Mouse (Mus musculus): ENCODE data around the gene Lrrc75b. TPM values are rescaled to one million over a fixed set of nuclear protein-coding genes. Genes with fewer than 3 reads are reported as not detected.

Gene Lrrc75b
- polyA plus RNA-seq, 1 experiment from 2014 or later, result 2.2 TPM

GRCm38 (mm10) chr10:75517758-75518143 is 42.4 kb downstream of the Lrrc75b start, which contains the start of gene Gucd1:
Gene Gucd1 (minus strand): TSS chr10:75517972.
- peak within 1 kb of the TSS; percentile 73 for H3K4me2 ChIP-seq (replicated peaks; ENCODE audit: low read depth, low read length)
- H3K27ac ChIP-seq (ENCODE audit: low read length), result peak within 1 kb of the TSS; percentile 94
- no peaks in the 10 kb centered on the region for H3K9me3 ChIP-seq (ENCODE audit: control insufficient read depth, low read depth, low read length)
- H3K27me3 ChIP-seq (ENCODE audit: control insufficient read depth, insufficient read depth, low read length), result no peaks in the 10 kb centered on the region
- WGBS, result under 1% methylated on average over 20 of the region's 20 CpGs
- H3K9ac ChIP-seq (replicated peaks; ENCODE audit: low read depth, low read length), result peak within 1 kb of the TSS; percentile 91
- ATAC-seq (ENCODE audit: insufficient number of reproducible peaks, insufficient read depth, low FRiP score, low read depth), result peak; percentile 88
- H3K4me3 ChIP-seq (ENCODE audit: low read depth, low read length), result peak within 1 kb of the TSS; percentile 62
- peaks cover 26% of the 10 kb centered on the region for H3K36me3 ChIP-seq (ENCODE audit: control insufficient read depth, insufficient read depth, low read length)
- H3K4me1 ChIP-seq (ENCODE audit: control insufficient read depth, insufficient read depth, low read length), result peaks cover 18% of the 10 kb centered on the region

DNA sequence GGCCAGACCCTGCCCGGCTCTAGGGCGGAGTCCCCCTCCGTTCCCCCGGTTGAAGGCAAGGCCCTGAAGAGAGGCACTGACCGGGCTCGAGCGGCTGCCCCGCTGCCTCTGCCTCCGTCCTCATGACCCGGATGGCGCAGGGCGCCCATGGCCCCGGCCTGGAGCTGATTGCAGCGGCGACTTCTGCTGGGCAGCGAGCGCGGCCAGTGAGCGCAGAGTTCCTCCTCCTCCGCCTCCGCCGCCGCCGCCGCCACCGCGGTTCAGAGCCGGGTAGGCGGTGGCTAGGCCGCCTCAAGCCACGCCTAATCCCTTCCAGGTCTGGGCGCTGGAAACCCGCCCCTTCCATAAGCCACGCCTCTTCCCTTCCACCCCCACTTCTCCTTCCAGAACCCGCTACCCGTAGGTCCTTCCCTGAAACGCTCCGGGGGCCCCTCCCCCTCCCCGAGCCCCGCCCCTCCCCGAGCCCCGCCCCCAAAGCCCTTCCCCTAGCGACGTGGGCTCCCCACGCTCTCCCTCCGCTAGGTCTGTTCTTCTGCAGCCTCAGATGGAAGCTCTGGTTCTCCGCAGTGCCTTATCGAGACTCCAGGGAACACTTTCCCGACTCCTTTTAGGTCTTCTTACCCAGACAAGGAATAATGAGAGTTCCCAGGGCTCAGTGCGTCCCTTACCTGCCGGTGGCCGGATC is 42.9 kb downstream of the Lrrc75b start, which contains the start of gene Snrpd3:
TSS of gene Snrpd3 (plus strand) at position 479 of the 685 bp plus-strand sequence.
- H3K9ac ChIP-seq (replicated peaks; ENCODE audit: low read depth, low read length), result peak within 1 kb of the TSS; percentile 91
- no peaks in the 10 kb centered on the region for H3K9me3 ChIP-seq (ENCODE audit: control insufficient read depth, low read depth, low read length)
- peak within 1 kb of the TSS; percentile 62 for H3K4me3 ChIP-seq (ENCODE audit: low read depth, low read length)
- ATAC-seq (ENCODE audit: insufficient number of reproducible peaks, insufficient read depth, low FRiP score, low read depth), result peak; percentile 93
- H3K27ac ChIP-seq (ENCODE audit: low read length), result peak within 1 kb of the TSS; percentile 94
- peaks cover 23% of the 10 kb centered on the region for H3K36me3 ChIP-seq (ENCODE audit: control insufficient read depth, insufficient read depth, low read length)
- H3K4me2 ChIP-seq (replicated peaks; ENCODE audit: low read depth, low read length), result peak within 1 kb of the TSS; percentile 73
- 1% methylated on average over 32 of the region's 52 CpGs for WGBS
- peaks cover 18% of the 10 kb centered on the region for H3K4me1 ChIP-seq (ENCODE audit: control insufficient read depth, insufficient read depth, low read length)
- no peaks in the 10 kb centered on the region for H3K27me3 ChIP-seq (ENCODE audit: control insufficient read depth, insufficient read depth, low read length)

DNA sequence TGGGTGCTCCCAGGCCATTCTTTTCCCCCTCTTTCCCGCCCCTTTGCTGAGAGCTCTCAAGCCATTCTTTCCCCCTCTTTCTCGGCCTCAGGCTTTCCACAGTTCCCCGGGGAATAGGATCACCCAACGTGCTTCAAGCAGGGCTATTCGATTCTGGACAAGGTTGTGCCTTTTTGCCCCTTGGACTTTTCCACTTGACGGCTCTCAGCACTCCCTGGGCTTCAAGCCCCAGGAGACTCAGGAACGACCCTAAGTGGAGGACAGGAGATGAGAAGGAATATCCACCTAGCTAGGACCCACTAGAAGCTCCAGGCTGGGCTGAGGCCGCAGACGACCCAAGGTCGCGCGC is 43.4 kb downstream of the Lrrc75b start:
- Histone ChIP-seq H3K36me3 (ENCODE audit: control insufficient read depth, insufficient read depth, low read length) (peaks cover 26% of the 10 kb centered on the region), H3K27ac (ENCODE audit: low read length) (peak overlapping the region; percentile 94; the same call in 1 of the 2 replicates), H3K4me1 (ENCODE audit: control insufficient read depth, insufficient read depth, low read length) (peaks cover 18% of the 10 kb centered on the region), H3K9me3 (ENCODE audit: control insufficient read depth, low read depth, low read length) (no peaks in the 10 kb centered on the region), H3K4me3 (ENCODE audit: low read depth, low read length) (peak overlapping the region; percentile 62), H3K9ac (replicated peaks; ENCODE audit: low read depth, low read length) (peak overlapping the region; percentile 91), H3K4me2 (replicated peaks; ENCODE audit: low read depth, low read length) (peak overlapping the region; percentile 67), H3K27me3 (ENCODE audit: control insufficient read depth, insufficient read depth, low read length) (no peaks in the 10 kb centered on the region)
- ATAC-seq (ENCODE audit: insufficient number of reproducible peaks, insufficient read depth, low FRiP score, low read depth), result no peak; the same call in 1 of the 2 replicates
- WGBS, result under 1% methylated on average over 12 of the region's 12 CpGs

GRCm38 (mm10) chr10:75516038-75516723 is 43.9 kb downstream of the Lrrc75b start:
- WGBS, result 23% methylated on average over 8 of the region's 8 CpGs
- peaks cover 18% of the 10 kb centered on the region for H3K4me1 ChIP-seq (ENCODE audit: control insufficient read depth, insufficient read depth, low read length)

DNA sequence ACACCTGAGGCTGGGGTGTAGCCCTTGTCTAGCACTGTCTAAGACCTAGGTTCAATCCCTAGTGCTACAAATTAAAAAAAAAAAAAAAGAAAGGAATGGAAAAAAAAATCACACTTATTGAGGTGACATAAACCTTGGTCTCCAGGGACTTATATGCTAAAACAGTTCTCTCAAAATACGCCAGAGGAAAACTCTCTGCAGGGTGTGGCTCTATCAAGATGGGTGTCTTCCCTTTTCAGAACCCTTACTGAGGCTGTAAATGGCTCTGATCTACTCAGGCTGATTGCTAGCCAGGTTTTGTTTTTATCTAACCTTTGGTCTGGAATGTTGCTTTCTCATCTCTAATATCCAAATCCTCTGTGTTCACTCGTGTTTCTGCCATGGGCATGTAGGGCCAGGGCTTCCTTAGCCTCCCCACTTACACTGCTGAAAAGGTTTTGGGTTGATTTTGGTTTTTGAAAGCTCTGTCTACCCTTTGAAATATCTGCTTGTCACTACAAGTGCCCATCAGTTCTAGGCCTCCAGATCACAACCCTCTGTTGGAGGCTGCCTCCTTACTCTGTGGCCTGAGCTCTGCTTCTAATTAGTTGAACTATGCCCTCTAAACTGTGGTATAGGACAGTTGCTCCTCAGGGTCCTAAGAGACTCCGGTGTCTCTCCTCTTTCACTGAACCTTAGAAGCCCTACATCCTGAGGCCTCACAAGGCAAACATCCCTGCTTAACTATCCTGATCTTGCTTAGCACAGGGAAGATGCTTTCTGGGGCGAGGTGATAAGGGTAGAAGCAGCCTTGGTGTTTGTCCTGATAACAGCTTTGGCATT is 44.7 kb downstream of the Lrrc75b start:
- H3K9me3 ChIP-seq (ENCODE audit: control insufficient read depth, low read depth, low read length), result no peaks in the 10 kb centered on the region
- no peak overlapping the region for H3K4me3 ChIP-seq (ENCODE audit: low read depth, low read length)
- no peak overlapping the region for H3K9ac ChIP-seq (replicated peaks; ENCODE audit: low read depth, low read length)
- H3K4me1 ChIP-seq (ENCODE audit: control insufficient read depth, insufficient read depth, low read length), result peaks cover 18% of the 10 kb centered on the region
- H3K27me3 ChIP-seq (ENCODE audit: control insufficient read depth, insufficient read depth, low read length), result no peaks in the 10 kb centered on the region
- no peak for ATAC-seq (ENCODE audit: insufficient number of reproducible peaks, insufficient read depth, low FRiP score, low read depth)
- peaks cover 17% of the 10 kb centered on the region for H3K36me3 ChIP-seq (ENCODE audit: control insufficient read depth, insufficient read depth, low read length)
- no peak overlapping the region for H3K27ac ChIP-seq (ENCODE audit: low read length)
- WGBS, result 77% methylated on average over 4 of the region's 4 CpGs
- H3K4me2 ChIP-seq (replicated peaks; ENCODE audit: low read depth, low read length), result peak overlapping the region; percentile 67; the same call in 1 of the 2 replicates

More at GRCm38 (mm10) chr10:75516038-75516723, 43.9 kb downstream of the Lrrc75b start:
- Histone ChIP-seq H3K36me3 (ENCODE audit: control insufficient read depth, insufficient read depth, low read length) (peaks cover 24% of the 10 kb centered on the region), H3K4me3 (ENCODE audit: low read depth, low read length) (peak overlapping the region; percentile 62), H3K4me2 (replicated peaks; ENCODE audit: low read depth, low read length) (peak overlapping the region; percentile 67), H3K27ac (ENCODE audit: low read length) (peak overlapping the region; percentile 94; the same call in 1 of the 2 replicates), H3K9me3 (ENCODE audit: control insufficient read depth, low read depth, low read length) (no peaks in the 10 kb centered on the region), H3K9ac (replicated peaks; ENCODE audit: low read depth, low read length) (peak overlapping the region; percentile 91), H3K27me3 (ENCODE audit: control insufficient read depth, insufficient read depth, low read length) (no peaks in the 10 kb centered on the region)
- ATAC-seq (ENCODE audit: insufficient number of reproducible peaks, insufficient read depth, low FRiP score, low read depth), result no peak

- H3K9me3 ChIP-seq (ENCODE audit: control insufficient read depth, low read depth, low read length), result no peaks in the 10 kb centered on the region
- no peak overlapping the region for H3K4me3 ChIP-seq (ENCODE audit: low read depth, low read length)
- H3K27ac ChIP-seq (ENCODE audit: low read length), result no peak overlapping the region
- no peak overlapping the region for H3K9ac ChIP-seq (replicated peaks; ENCODE audit: low read depth, low read length)
- no peak for ATAC-seq (ENCODE audit: insufficient number of reproducible peaks, insufficient read depth, low FRiP score, low read depth)
- no peaks in the 10 kb centered on the region for H3K27me3 ChIP-seq (ENCODE audit: control insufficient read depth, insufficient read depth, low read length)
- peaks cover 16% of the 10 kb centered on the region for H3K36me3 ChIP-seq (ENCODE audit: control insufficient read depth, insufficient read depth, low read length)
- peaks cover 18% of the 10 kb centered on the region for H3K4me1 ChIP-seq (ENCODE audit: control insufficient read depth, insufficient read depth, low read length)
- WGBS, result 79% methylated on average over 7 of the region's 7 CpGs
- no peak overlapping the region for H3K4me2 ChIP-seq (replicated peaks; ENCODE audit: low read depth, low read length)
Observed at GRCm38 (mm10) chr10:75514361-75514760, 45.8 kb downstream of the Lrrc75b start.

DNA sequence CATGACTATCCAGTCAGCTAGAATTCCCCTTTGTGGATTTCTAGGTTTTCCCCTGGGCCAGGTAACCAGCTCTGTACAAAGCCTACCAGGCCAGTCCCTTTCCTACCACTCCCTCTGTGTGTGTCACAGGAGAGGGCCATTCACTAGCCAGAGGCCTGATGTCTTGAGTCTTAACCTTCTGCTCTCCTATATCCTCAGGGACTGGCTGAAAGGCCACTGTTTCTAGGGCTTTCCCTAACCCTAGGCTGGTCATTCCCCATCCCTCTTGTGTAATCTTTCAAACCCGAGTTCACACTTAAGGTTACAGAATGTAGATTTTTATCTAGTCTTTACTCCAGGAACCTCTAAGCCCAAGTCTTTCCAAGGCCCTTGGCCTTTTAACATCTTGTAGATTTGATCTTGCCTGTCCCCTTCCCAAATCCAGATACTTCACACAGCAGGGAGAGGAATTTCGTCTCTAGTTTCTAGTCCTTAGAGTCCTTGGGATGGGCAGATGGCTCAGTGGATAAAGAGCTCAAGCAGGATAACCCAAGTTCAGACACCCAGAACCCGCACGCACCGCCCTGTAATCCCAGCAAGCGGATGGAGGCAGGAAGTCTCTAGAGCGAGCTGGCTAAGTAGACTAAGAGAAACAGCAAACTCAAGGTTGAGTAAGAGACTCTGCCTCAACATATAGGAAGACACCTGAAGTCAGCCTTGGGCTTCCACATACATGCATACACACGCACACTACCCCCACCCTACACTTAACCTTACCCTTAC is 46.6 kb downstream of the Lrrc75b start:
- Histone ChIP-seq H3K27me3 (ENCODE audit: control insufficient read depth, insufficient read depth, low read length) (no peaks in the 10 kb centered on the region), H3K4me3 (ENCODE audit: low read depth, low read length) (no peak overlapping the region), H3K9me3 (ENCODE audit: control insufficient read depth, low read depth, low read length) (no peaks in the 10 kb centered on the region), H3K4me1 (ENCODE audit: control insufficient read depth, insufficient read depth, low read length) (peaks cover 12% of the 10 kb centered on the region), H3K4me2 (replicated peaks; ENCODE audit: low read depth, low read length) (no peak overlapping the region), H3K27ac (ENCODE audit: low read length) (no peak overlapping the region), H3K36me3 (ENCODE audit: control insufficient read depth, insufficient read depth, low read length) (peaks cover 23% of the 10 kb centered on the region), H3K9ac (replicated peaks; ENCODE audit: low read depth, low read length) (no peak overlapping the region)
- 88% methylated on average over 8 of the region's 8 CpGs for WGBS
- no peak for ATAC-seq (ENCODE audit: insufficient number of reproducible peaks, insufficient read depth, low FRiP score, low read depth)

Data from stomach, embryonic 14.5 days (tissue).